In the genomic region with DNA sequence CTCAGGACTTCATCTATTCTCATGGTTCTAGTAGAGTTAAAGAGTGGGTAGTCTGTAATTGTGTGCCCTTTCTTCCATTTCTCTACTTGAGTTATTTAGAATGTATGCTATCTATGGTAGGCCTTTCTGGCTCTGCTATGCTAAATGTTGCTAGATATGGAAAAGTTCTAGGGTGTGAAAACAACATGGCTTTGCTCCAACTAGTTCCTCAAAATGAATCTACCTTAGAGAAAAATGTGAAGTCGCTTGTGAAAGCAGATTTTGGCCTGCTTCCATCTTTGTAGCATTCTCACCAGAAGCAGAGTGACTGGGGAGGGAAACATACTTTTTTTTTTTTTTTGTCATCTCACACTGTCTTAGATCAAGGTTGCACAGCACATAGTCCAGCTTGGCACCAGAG, we compare ENCODE assay signal across 15 mouse cellular contexts.
"Had no signal": no experiment of that assay in that cellular context is flagged by ENCODE, and none has a peak within 500 bp of the region (broad histone marks: within the 10 kb centered on the region; RNA-seq: fewer than 3 reads in every experiment).

No protein-coding gene starts in this region.

- DNase-seq: kidney, adult 8-10 months; kidney, postnatal 25 days; lung, adult 18-20 months; lung, postnatal 4 days; midbrain, embryonic 14.5 days; thymus, adult 18-20 months; thymus, postnatal 14 days had no signal

- H3K4me2 ChIP-seq: limb, embryonic 13.5 days; neural tube, embryonic 15.5 days had no signal

- H3K4me3 ChIP-seq: limb, embryonic 13.5 days; midbrain, embryonic 10.5 days; myocyte; neural tube, embryonic 15.5 days had no signal

- ATAC-seq: intestine, postnatal 0 days; lung, postnatal 0 days had no signal

- H3K4me1 ChIP-seq: limb, embryonic 13.5 days; midbrain, embryonic 10.5 days; neural tube, embryonic 15.5 days had no signal

- H3K9me3 ChIP-seq: limb, embryonic 13.5 days; midbrain, embryonic 10.5 days; neural tube, embryonic 15.5 days had no signal

- H3K9ac ChIP-seq: limb, embryonic 13.5 days; liver, embryonic 14.5 days; neural tube, embryonic 15.5 days had no signal

- H3K36me3 ChIP-seq: limb, embryonic 13.5 days; midbrain, embryonic 10.5 days; neural tube, embryonic 15.5 days had no signal

- H3K27ac ChIP-seq: limb, embryonic 13.5 days; liver, embryonic 14.5 days; midbrain, embryonic 10.5 days; neural tube, embryonic 15.5 days; stomach, postnatal 0 days had no signal

- H3K27me3 ChIP-seq: neural tube, embryonic 15.5 days had no signal
